Mouse (Mus musculus): ENCODE data around the gene Pde4b. TPM values are rescaled to one million over a fixed set of nuclear protein-coding genes. Genes with fewer than 3 reads are reported as not detected.
"Not testable (repeated sequence)": the region's sequence is repeated elsewhere in the genome, so short reads cannot be mapped to it uniquely, and the experiment has no call there.

The Pde4b gene
- polyA plus RNA-seq (2015; fragmentation: Nextera tagmentation; extraction: Ambion mirVana) = 12.1 and 12.5 TPM in 2 replicates

DNA sequence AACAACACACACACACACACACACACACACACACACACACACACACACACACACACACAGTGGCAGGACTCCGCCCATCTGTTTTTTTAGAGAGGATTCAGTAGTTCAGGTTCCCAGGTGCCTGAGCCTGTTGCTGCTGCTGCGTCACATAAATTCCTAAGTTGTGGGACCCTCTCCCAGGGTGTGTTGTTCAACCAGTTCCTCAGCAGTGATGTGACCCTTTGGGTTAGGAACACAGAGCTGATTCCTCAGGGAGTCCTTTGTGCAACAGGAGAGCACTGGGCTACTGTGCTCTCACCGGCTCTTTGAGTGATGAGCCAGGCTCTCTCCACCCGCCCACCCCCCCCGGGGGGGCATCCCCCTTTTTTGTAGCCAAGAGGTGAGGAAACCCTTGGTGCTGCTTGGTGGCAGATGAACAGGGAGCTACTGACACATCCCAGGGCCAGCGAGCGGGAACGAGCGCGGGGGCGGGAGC lies at the start of gene Pde4b:
Gene Pde4b, plus strand, starts transcription at position 453 of the 475 bp plus-strand sequence.
- ATAC-seq (ENCODE audit: insufficient read depth, low FRiP score, low read depth) = peak; percentile 35; the same call in 1 of the 2 replicates
- WGBS = 11% methylated on average over 10 of the region's 11 CpGs
- Histone ChIP-seq H3K4me2 (peak within 1 kb of the TSS; percentile 99), H3K27ac (no peak within 1 kb of the TSS), H3K36me3 (no peaks in the 10 kb centered on the region), H3K27me3 (replicated peaks) (peaks cover 19% of the 10 kb centered on the region), H3K4me1 (peaks cover 10% of the 10 kb centered on the region), H3K9me3 (no peaks in the 10 kb centered on the region), H3K9ac (peak within 1 kb of the TSS; percentile 32; the same call in 1 of the 2 replicates), H3K4me3 (replicated peaks) (peak within 1 kb of the TSS; percentile 50)

DNA sequence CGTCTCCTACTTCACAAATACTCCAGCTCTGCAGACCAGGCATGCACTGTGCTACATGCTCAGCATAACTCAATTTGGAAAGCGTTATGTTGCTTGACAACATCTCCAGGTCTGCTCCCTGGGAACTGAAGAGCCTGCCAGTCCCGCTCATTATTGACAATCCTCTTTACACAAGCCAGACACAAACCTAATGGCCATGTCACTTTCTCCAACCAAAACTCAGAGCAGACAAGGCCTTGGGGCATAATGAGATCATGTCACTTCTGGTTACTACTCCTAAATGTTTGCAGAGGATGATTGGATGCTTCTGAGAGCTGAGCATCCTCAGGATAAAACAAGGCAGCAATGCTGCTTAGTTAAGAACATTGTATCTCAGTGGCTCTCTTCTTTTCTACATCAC lies 47.2 kb upstream of the Pde4b start:
- H3K4me1 ChIP-seq = no peaks in the 10 kb centered on the region
- no peak overlapping the region for H3K9ac ChIP-seq
- ATAC-seq (ENCODE audit: insufficient read depth, low FRiP score, low read depth) = no peak
- H3K9me3 ChIP-seq = no peaks in the 10 kb centered on the region
- H3K4me2 ChIP-seq = no peak overlapping the region
- no peaks in the 10 kb centered on the region for H3K27me3 ChIP-seq (replicated peaks)
- no peaks in the 10 kb centered on the region for H3K36me3 ChIP-seq
- no peak overlapping the region for H3K4me3 ChIP-seq (replicated peaks)
- H3K27ac ChIP-seq = no peak overlapping the region
- WGBS = 69% methylated on average over 3 of the region's 3 CpGs

DNA sequence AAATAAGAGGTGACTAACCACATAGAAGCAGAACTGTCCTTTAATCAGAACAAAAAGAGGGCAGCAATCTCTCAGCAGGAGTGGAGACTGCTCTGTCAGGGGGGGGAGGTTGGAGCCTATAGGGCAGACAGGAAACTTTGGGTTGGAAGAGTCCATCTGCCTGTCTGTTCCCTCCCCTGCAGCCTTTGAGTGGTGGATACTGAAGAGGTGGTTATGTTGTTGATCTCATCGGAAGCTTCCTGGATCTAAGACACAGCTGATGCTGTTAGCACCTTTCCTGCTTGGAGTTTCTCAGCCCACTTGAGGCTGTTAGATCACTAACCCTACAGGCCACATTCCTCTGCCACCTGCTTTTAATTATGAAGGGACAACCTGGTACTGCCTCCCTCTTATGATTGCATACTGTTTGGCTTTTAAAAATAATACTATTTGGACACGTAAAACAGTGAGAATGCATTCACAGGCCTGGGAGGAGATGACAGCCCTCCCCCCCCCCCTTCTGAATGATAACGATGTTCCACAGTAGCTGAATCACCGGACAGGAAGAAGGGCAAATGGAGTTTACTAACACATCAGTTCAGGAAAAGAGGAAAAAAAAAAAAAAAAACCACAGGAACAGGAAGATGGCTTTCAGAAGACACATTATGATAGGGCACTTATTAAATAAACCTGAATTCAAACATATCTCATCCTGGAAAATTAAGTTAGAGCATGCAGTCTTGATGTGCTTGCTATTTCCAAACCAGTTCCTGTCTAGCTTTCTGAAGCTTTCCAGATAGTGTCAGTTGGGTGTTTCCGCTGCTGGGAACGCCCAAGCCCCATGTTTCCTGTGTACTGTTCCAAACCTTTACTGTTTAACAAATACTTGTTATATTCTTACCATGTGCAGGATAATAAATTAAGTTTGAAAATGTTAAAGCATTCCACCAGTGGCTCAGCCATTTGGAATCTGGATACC lies 41.9 kb upstream of the Pde4b start:
- Histone ChIP-seq H3K27ac (no peak overlapping the region), H3K4me3 (replicated peaks) (no peak overlapping the region), H3K4me2 (no peak overlapping the region), H3K27me3 (replicated peaks) (no peaks in the 10 kb centered on the region), H3K36me3 (no peaks in the 10 kb centered on the region), H3K9ac (no peak overlapping the region), H3K4me1 (no peaks in the 10 kb centered on the region), H3K9me3 (no peaks in the 10 kb centered on the region)
- WGBS = 42% methylated on average over 5 of the region's 6 CpGs
- ATAC-seq (ENCODE audit: insufficient read depth, low FRiP score, low read depth) = no peak

DNA sequence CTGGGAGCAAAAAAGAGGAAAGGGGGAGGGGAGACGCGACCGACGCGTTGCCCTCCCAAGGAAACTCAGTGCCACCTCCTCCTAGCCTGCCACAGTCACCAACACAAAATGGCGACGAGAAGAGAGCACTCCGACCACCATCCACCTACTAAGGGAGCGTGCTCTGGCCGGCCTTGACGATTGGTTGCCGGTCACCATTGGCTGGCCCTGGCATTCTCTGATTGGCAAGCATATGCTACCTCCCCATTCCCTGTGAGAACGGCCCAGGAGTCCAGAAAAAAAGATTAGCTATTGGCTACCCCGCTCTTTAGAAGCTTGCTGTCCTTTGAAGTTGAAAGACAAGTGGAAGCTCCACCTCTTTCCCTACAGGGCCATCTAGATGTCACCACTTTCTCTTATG lies 38.0 kb upstream of the Pde4b start:
- H3K9ac ChIP-seq; H3K27ac ChIP-seq; H3K4me2 ChIP-seq; H3K36me3 ChIP-seq; H3K4me1 ChIP-seq; H3K27me3 ChIP-seq (replicated peaks); H3K4me3 ChIP-seq (replicated peaks); H3K9me3 ChIP-seq: not testable (repeated sequence)
- ATAC-seq (ENCODE audit: insufficient read depth, low FRiP score, low read depth) = peak; percentile 77; the same call in 1 of the 2 replicates
- 94% methylated on average over 14 of the region's 14 CpGs for WGBS

DNA sequence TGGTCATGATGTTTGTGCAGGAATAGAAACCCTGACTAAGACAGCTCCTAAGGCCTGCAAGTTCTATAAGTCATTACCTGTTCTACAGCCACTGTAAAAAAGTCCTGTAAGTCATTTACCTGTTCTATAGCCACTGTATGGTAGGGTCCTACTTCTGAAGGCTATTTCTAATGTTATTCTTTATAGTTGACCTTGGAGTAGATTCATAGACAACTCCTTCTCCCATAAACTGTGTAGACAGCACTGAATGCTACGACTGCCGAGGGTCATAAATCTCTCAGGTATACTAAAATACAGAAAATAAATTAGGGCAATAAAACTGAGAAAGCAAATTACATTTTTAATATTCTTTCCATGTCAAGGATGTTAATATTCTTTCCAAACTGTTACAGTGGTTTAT lies 26.0 kb upstream of the Pde4b start:
- no peak overlapping the region for H3K27ac ChIP-seq
- ATAC-seq (ENCODE audit: insufficient read depth, low FRiP score, low read depth) = no peak
- H3K27me3 ChIP-seq (replicated peaks) = no peaks in the 10 kb centered on the region
- no peak overlapping the region for H3K4me3 ChIP-seq (replicated peaks)
- no peak overlapping the region for H3K4me2 ChIP-seq
- no peak overlapping the region for H3K9ac ChIP-seq
- WGBS = 77% methylated on average over 2 of the region's 2 CpGs
- H3K4me1 ChIP-seq = no peaks in the 10 kb centered on the region
- no peaks in the 10 kb centered on the region for H3K9me3 ChIP-seq
- H3K36me3 ChIP-seq = no peaks in the 10 kb centered on the region

DNA sequence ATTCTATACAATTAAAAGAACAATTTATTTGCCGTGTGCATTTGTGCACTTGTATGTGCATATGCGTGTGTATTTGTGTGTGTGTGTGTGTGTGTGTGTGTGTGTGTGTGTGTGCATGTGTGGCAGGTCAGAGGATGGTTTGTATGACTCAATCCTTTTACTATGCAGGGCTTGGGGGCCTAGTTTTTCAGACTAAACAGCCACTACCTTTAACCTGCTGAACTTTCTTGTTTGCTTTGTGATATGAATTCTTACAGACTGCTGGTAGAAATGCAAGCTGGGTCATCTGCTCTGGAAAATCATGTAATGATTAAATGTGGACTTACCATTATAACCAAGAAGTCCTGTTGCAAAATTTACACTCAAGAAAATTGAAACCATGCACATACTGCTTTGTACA lies 18.0 kb upstream of the Pde4b start:
- Histone ChIP-seq H3K27ac (no peak overlapping the region), H3K9me3 (no peaks in the 10 kb centered on the region), H3K4me3 (replicated peaks) (no peak overlapping the region), H3K4me1 (no peaks in the 10 kb centered on the region), H3K36me3 (no peaks in the 10 kb centered on the region), H3K9ac (no peak overlapping the region), H3K4me2 (no peak overlapping the region), H3K27me3 (replicated peaks) (no peaks in the 10 kb centered on the region)
- 77% methylated on average over 2 of the region's 2 CpGs for WGBS
- ATAC-seq (ENCODE audit: insufficient read depth, low FRiP score, low read depth) = no peak

DNA sequence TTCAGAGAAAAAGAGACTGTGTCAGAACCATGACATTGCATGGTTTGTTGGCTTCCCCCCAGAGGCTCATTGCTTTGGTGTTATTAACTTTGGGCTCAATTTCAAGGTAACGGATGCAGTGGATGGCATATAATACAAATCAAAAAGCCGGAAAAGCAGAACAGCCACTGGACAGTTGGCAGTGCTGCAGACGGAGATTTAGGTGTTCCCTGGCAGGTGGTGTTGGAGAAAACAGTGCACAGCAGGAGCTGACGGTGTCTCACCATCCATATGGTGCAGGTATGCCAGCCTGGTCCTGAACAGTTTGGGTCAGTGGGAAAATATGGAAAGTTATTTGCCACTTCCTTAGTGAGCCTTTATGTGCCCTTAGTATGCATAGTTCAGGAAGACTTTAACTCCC lies 1.0 kb upstream of the Pde4b start:
- ATAC-seq (ENCODE audit: insufficient read depth, low FRiP score, low read depth) = no peak

DNA sequence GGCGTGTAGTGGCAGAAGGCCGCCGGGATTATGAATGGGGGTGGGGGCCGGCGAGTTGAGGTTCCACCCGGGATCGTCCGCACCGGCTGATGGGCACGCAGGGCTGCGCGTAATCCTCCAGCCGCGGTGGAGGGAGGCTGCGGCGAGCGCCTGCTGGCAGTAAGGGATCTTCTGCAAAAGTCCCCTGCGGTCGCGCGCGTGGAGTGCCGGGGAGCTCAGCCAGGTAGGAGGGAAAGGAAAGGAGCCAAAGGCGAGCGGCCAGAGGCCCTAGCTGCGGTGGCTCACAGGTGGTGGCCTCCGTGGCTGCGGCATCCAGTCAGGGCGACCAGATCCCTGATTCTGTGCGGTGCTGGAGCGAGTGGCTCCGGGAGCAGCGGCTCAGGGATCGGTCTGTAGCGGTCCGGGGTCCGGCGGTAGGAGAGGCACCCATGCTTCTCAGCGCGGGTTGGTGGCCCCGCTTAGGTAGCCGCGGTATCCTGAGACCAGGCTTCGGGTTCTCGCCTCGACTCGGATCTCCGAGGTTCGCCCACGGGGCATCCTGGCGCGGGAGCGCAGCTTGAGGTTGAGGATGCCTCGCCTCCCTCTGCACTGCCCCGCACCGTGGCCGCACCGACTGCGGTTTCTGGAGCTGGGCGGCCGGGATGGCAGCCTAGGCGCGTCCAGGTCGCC lies 357 bp downstream of the Pde4b start:
- H3K4me3 ChIP-seq (replicated peaks) = peak overlapping the region; percentile 50
- H3K9me3 ChIP-seq = no peaks in the 10 kb centered on the region
- H3K4me1 ChIP-seq = peaks cover 10% of the 10 kb centered on the region
- H3K27me3 ChIP-seq (replicated peaks) = peaks cover 19% of the 10 kb centered on the region
- peak; percentile 63; the same call in 1 of the 2 replicates for ATAC-seq (ENCODE audit: insufficient read depth, low FRiP score, low read depth)
- H3K9ac ChIP-seq = peak overlapping the region; percentile 32; the same call in 1 of the 2 replicates
- H3K4me2 ChIP-seq = peak overlapping the region; percentile 99
- WGBS = under 1% methylated on average over 64 of the region's 64 CpGs
- no peaks in the 10 kb centered on the region for H3K36me3 ChIP-seq
- H3K27ac ChIP-seq = no peak overlapping the region

More for the DNA sequence above, 1.0 kb upstream of the Pde4b start:
- Histone ChIP-seq H3K36me3 (no peaks in the 10 kb centered on the region), H3K4me3 (replicated peaks) (no peak overlapping the region), H3K9me3 (no peaks in the 10 kb centered on the region), H3K4me2 (no peak overlapping the region), H3K4me1 (peaks cover 10% of the 10 kb centered on the region), H3K9ac (no peak overlapping the region), H3K27me3 (replicated peaks) (peaks cover 19% of the 10 kb centered on the region), H3K27ac (no peak overlapping the region)
- 72% methylated on average over 4 of the region's 4 CpGs for WGBS

DNA sequence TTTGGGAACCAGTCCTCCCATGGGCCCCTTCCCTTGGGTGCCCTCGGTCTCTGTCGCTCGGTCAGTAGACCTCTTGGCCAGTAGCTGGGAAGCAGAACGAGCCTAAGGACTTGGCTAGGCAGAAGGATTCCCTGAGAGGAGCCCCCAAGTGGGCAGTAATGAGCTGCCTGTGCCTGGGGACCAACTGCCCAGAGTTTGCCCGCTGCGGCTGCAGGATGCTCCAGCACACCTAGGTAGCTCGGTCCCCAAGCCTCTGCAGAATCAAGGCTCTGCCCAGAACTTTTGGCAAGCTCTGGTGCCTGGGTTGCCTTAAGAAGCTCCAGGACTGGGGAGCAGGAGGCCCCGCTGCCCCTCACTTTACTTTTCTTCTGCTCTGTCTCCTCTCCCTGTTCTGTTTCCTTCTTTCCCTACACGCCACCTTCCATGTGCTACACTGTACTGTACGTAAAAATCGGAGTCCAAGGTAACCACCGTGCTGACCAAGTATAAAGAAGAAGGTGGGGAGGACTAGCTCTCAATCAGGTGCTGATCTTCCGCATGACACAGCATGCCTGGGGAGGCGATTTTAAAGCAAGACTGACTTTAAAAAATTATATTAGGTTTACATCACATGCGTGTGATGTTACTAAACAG lies 1.0 kb downstream of the Pde4b start:
- peak overlapping the region; percentile 99 for H3K4me2 ChIP-seq
- peak overlapping the region; percentile 50 for H3K4me3 ChIP-seq (replicated peaks)
- H3K9ac ChIP-seq = no peak overlapping the region; the same call in 1 of the 2 replicates
- no peak overlapping the region for H3K27ac ChIP-seq
- no peak for ATAC-seq (ENCODE audit: insufficient read depth, low FRiP score, low read depth)
- peaks cover 19% of the 10 kb centered on the region for H3K27me3 ChIP-seq (replicated peaks)
- peaks cover 10% of the 10 kb centered on the region for H3K4me1 ChIP-seq
- H3K36me3 ChIP-seq = no peaks in the 10 kb centered on the region
- no peaks in the 10 kb centered on the region for H3K9me3 ChIP-seq
- WGBS = 22% methylated on average over 15 of the region's 15 CpGs

DNA sequence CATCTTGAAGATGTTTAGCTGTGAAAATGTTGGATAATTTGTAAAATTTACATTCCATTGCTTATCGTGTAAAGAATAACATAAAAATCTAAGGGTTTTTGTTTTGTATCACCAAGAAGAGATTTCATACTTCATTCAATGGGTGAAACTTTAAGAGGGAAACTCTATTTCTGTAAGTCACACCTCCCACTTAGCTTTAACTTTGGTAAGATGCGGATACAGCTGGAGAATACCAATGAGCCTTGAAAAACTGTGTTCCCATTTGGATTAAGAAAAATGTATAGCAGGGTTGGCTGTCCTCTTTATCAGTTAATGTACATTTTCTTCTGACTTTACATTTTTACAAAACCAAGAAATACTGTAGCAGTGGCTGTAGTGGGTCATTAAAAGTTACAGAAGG lies 8.5 kb downstream of the Pde4b start:
- Histone ChIP-seq H3K27ac (no peak overlapping the region), H3K4me2 (no peak overlapping the region), H3K27me3 (replicated peaks) (no peaks in the 10 kb centered on the region), H3K36me3 (no peaks in the 10 kb centered on the region), H3K9ac (no peak overlapping the region), H3K9me3 (no peaks in the 10 kb centered on the region), H3K4me1 (no peaks in the 10 kb centered on the region), H3K4me3 (replicated peaks) (no peak overlapping the region)
- 90% methylated on average over 2 of the region's 2 CpGs for WGBS
- no peak for ATAC-seq (ENCODE audit: insufficient read depth, low FRiP score, low read depth)

DNA sequence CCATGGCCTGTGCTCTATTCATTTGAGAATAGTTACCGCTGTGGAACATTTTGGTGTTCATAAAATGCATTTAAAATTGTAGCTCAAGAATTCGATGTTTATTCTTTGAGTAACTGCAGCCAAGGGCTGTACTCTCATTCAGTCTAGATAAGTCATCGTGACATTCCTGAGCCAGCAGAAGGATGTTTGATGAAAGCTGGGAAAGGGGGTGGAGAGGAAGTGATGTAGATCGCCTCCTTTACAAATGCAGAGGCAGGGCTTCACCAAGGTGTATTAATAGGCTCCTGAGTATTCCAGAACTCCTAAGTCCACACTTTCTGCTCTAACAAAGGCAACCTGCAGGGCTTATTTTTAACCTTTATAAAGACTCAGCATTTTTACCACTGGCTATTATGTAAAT lies 14.9 kb downstream of the Pde4b start:
- H3K4me1 ChIP-seq = 0 out of 2 replicates have a peak, but pooled peaks cover 3% of the 10 kb centered on the region
- H3K9ac ChIP-seq = no peak overlapping the region
- H3K27ac ChIP-seq = no peak overlapping the region
- H3K27me3 ChIP-seq (replicated peaks) = no peaks in the 10 kb centered on the region
- no peak overlapping the region for H3K4me2 ChIP-seq
- no peaks in the 10 kb centered on the region for H3K36me3 ChIP-seq
- no peak for ATAC-seq (ENCODE audit: insufficient read depth, low FRiP score, low read depth)
- no peaks in the 10 kb centered on the region for H3K9me3 ChIP-seq
- H3K4me3 ChIP-seq (replicated peaks) = no peak overlapping the region
- 32% methylated on average over 4 of the region's 4 CpGs for WGBS
